Mouse (Mus musculus): ENCODE data around the gene Ppp1r14b. TPM values are rescaled to one million over a fixed set of nuclear protein-coding genes. Genes with fewer than 3 reads are reported as not detected.
"Not testable (repeated sequence)": the region's sequence is repeated elsewhere in the genome, so short reads cannot be mapped to it uniquely, and the experiment has no call there.

Ppp1r14b gene
- total RNA-seq, 2 experiments from 2014 or later = 113 to 131 TPM

DNA sequence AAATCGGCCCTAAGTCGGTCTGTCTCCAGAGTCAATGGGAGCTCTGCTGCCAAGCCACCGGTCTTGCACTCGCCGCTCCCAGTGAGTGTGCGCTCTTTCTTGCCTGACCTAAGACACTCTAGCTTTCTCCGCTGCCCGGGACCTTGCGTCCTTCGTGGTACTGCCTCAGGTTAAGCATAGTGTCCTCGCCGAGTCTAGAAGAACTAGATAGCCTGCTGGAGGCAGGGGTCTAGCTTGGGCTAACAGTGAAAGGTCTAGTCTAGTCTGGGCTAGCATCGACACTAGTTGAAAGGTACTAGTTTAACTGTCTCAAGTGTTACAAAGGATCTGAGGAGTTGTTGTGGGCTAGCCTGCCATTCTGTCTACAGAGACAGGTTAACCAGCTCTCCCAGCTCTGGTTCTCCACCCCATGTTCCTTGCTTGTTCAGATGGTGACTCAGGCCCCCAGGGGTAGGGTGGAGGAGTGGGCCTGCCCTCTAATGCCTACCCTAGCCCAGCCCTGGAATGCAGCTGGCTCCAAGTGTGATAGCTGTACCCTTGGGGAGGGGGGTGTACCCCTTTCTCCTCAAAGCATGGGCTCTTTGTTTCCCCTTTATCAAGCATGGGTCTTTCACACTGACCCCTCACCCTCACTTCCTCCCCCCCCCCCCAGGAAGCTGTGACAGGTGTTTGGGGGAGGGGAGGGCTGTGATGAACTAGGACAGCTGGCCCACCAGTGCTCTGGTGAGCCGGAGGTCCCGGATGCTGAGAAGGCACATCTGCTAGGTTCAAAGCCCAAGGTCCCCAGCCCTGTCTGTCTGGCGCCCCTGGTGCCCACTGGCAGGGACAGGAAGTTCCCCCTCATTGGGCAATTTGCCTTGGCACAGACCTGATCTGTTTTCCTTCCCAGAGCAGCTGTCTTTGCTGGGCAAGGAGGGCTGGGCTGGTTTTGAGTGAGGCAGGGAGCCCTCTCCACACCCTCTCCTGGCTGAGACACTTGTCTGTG is 1.1 kb downstream of the Ppp1r14b start, which contains the start of gene Plcb3:
TSS of gene Plcb3 (minus strand) at position 934 of the 985 bp plus-strand sequence.
- DNase-seq = peak; percentile 89

- no peak for DNase-seq
These were observed 3.2 kb downstream of the Ppp1r14b start for GRCm38 (mm10) chr19:6977759-6978638.

DNA sequence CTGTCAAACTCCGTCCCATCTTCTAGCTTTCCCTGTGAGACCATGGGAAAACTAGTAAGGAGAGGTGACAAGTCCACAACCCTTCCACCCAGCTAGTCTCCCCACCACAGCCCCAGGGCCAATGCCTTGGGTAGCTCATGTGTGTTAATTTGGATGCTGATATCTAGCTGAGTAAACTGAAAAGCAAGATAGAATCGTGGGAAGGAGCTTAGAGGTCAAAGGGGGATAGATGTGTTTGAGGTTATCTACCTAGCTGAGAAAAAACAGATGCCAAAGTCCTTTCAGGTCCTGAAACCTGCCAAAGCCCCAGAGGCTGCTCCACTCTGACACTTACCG is 3.8 kb downstream of the Ppp1r14b start:
- DNase-seq = no peak

DNA sequence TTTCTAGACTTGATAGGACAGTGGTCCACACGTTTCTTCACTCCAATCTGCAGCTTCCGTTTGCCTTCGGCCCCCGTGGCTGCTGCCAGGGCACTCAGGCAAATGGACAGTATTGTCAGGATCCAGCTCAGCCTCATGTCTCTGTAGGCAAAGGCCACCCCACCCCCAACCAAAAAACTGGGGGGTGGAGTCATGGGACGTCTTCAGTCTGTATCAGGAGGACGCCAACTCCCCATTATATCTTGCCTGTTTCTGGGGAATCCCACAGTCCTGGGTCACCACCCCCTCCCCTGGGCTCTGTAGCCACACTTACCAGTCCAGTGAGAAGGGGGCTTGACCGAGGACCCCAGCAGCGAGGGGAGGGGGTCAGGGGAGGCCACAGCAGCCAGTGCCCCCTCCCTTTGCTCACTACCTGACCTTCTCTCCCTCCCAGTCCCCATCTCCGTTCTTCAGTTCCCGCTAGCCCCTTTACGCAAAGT is 4.3 kb downstream of the Ppp1r14b start:
- DNase-seq = peak; percentile 66

DNA sequence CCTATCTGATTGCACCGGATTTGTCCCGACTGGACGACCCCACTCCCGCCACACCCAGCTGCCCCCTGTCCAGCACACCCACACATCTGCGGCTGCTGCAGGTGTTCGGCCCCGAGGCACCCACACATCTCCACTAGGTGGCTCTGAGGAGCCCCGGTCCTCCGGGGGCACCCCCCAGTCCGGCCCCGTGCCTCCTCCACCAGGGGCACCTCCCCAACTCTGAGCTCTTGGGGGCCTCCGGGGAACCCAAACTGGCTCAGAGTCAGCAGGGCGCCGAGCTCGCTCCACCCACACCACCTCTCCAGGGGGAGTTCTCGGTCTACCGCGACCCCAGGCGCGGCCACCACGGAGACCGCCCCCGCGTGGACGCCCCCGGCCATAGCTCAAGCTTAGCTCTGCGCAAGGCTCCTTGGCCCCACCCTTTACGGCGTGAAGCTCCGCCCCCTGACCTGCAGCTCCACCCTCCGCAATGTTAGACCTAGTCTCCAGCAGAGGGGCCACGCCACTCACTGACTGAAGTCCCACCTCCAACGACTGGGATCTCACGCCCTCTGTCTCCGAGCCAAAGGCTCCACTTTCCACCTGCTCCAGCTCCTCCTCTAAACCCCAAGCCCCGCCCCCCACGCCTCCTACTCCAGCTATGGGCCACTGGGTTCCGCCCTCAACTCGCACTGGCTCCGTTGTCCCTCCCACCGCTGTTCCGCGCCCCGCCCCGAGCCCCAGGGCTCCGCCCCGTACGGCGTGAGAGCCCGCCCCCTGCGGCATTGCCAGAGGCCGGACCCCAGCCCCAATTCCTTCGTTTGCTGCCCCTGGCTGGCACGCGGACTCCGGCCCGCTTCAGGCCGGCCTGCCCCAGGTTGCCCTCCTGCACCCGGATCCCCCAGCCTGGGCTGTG is 5.0 kb downstream of the Ppp1r14b start:
- DNase-seq = peak; percentile 99

DNA sequence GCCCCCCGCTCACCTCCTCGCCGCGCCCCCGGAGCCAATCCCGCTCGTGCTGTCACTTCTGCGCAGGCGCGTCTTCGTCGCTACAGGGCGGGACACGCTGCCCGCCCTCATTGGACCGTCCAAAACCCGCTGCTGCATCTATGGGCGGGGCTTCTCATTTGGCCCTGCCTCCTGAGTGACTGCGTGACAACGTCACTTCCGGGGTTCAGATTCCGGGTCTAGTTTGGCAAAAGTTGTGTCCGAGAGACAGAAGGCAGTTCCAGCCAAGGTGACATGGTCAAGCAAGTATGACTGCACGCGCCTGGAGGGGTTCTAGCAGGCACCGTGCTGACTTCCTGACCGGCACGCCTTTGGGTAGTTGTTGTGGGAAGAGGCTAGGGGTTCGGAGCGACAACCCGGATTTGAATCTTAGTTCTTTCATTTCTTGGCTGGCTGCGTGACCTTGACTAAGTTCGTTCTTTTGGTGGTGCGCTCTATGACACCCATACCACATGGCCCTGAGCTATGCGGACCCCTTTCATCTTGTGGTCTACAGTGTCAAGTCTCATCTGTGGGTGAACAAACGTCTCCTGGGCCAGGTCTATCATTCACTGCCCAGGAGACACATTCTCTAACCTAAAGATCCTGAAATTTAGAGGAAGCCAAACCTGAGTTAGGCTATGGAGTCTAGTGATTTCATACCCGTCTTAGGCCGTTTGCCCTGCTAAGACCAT is 5.8 kb downstream of the Ppp1r14b start, which contains the start of gene Fkbp2:
TSS of gene Fkbp2 (minus strand) at position 121 of the 713 bp plus-strand sequence.
- peak; percentile 98 for DNase-seq

DNA sequence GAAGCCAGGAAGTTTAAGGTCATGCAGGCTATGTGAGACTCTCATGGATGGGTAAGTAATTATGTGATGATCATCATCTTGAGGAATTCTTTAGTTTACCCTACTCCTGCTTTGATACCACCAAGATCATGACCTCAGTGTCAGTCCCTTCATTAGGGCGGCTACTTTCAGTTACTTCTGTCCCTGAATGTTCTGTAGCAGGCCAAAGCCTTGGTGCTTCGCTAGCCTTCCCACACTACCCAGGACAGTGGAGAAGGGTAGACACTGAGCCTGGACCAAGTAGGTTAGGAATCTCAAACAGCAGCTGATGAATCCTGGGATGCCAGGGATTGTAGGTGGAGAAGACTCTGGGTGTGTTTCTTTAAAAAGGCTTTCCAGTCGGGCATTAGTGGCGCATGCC is 6.7 kb downstream of the Ppp1r14b start:
- no peak for DNase-seq

DNA sequence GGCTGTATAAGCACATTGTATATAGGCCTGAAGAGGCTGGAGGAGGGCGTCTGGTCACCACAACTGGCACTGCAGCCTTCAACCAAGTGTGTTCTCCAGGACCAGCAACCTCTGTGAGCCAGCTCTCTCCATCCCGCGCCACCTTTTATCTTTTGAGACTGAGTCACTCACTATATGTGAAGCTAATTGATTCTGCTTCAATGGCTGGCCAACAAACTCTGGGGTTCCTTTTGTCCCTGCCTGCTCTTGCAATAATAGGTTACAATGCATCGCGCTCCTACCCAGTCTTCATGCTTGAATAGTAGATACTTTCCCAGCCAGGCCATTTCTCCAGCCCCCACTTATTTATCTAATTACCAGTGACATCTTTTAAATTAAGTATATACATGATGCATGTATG is 8.9 kb downstream of the Ppp1r14b start:
- no peak for DNase-seq

- no peak for DNase-seq
These were observed 10.5 kb downstream of the Ppp1r14b start for GRCm38 (mm10) chr19:6985300-6985699.

GRCm38 (mm10) chr19:6985951-6986708 is 11.4 kb downstream of the Ppp1r14b start:
- no peak for DNase-seq

GRCm38 (mm10) chr19:6987061-6987903 is 12.5 kb downstream of the Ppp1r14b start, which contains the start of gene Vegfb:
Vegfb (minus strand) TSS chr19:6987651.
- DNase-seq = peak; percentile 77

DNA sequence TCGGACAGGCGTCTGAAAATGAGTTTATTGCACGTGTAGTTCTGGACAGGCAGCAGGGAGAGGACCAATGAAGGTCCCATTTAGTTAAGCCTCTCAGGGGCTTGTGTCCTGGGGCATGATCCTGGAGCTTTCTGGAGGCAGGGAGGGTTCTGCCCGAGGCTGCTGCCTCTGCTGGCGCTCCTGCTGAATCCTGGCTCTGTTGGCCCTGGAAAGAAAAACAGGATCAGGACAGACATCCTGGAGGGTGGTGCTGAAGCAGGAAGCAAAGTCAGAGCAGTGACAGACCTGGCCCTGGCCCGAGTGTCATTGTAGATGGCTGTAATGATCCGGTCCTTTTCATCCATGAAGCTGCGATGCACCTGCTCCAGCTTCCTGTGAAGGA is 13.1 kb downstream of the Ppp1r14b start:
- no peak for DNase-seq

DNA sequence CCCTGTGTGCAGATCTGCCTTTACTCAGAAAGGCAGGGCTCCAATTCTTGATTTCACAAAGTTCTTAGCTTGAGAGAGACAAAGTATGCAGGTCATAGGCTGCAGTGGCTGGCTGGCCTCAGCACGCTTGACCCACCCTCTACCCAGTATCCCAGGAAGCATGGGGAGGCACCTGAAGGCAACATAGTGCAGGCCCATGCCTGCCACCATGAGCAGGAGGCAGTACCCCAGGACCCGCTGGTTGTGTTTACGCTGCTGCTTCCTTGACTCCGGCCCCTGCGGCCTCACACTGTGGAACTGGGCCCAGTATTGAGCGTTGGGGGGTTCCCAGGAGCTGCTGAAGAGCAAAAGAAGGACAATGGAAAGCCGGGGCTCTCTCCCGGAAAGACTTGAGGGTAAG is 14.5 kb downstream of the Ppp1r14b start:
- DNase-seq = no peak

DNA sequence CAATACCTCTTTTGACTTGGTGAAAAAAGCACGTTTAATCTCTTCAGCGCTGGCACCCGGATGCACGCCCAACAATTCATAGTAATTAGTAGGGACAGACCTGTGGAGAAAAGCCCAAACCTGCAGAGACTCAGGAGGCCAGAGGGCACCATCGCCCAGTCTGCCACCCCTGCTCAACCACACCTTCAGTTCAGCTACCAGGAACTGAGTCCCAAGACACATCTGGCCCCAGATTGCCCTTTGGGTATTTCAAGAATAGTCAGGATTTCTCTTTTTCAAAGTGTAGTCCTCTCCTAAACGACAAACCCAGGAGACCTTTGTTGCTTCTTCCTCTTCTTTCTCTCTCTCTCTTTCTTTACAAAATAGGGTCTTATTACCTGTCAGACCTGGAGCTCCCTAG is 15.9 kb downstream of the Ppp1r14b start:
- no peak for DNase-seq

- not testable (repeated sequence) for DNase-seq
These were observed 16.4 kb downstream of the Ppp1r14b start for GRCm38 (mm10) chr19:6991166-6991565.

DNA sequence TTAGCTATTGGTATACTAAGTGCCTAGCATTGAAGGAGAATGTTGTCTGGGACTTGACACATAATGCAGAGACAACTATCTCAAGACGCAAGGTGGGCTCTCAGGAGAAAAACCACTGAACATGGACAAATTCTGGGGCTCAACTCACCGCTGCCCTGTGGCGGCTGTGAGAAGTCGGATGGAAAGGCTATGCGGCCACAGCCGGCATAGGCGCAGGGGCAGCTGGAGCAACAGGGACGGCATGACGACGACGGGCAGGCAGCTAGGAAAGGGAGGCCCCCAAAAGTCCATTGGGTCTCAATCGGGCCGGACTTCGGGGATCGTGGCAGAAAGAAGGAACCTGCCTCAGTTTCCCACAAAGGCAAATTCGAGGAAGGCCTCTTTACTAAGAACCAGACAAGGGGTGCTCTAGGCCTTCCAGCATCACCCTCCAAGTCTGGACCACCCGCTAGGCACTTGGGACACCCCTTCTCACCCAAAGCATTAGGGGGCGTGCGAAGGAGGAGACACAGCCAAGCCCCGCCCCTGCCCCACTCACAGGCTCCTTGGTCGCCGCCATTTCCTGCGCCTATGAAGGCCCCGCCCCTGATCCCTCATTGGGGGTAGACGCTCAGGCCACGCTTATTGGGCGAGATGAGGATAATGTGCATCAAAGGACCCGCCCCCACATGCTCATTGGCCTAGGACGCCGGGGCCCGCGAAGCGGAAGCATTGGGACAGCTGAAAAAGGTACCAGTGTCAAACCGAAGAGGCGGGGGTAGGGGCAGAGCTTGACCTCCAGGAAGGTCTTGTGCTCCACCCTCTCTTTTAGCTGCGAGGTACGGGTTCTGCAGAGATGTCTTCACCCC is 17.5 kb downstream of the Ppp1r14b start, which contains the start of gene Dnajc4:
TSS of gene Dnajc4 (minus strand) at position 562 of the 848 bp plus-strand sequence.
- peak; percentile 95 for DNase-seq

DNA sequence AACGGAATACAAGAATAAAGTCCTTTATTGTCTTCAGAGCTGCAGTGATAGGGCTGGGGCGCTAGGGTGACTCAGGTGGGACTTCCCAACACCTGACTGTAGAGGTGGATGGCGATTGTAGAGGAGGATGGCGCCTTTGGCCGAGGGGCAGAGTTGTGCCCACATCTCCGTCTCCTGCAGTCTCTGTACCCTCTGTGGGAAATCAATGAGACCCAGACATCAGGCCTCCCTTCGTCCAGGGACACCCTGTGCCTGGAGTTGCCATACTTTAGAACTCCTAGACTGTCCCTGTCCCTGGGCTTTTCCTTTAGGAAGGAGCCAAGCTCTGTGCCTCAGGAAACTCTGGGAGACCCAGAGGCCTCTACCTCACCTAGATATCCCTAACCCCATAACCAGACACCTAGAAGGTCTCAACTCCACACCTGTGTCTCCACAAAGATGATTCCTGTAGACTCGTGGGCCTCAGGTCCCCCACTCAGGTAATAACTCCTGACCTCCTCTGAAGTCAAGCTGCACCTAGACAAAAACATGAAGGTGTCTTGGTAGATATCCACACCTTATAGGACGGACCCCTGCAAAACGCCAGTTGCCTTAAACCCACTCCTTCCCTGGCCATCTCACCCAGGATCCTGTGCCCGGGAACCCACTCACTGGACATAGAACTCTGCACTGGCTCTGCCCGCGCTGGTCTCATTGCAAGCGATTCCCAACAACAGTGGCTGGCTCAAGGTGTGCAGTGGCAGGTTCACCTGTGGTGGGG is 18.4 kb downstream of the Ppp1r14b start:
- DNase-seq = no peak
